Mouse (Mus musculus) heart, postnatal 25 days (tissue): ENCODE data around the gene Wfdc15a. TPM values are rescaled to one million over a fixed set of nuclear protein-coding genes. Genes with fewer than 3 reads are reported as not detected.
"Not testable (repeated sequence)": the region's sequence is repeated elsewhere in the genome, so short reads cannot be mapped to it uniquely, and the experiment has no call there.

Experiments
- DNase-seq: peaks from one replicate; pipeline ENCODE4 v3.0.0; 2022; ENCODE audit warnings: low spot score
- intact Hi-C: fragments of 180-260 bp; cut with DNase I; formaldehyde crosslinking; loops from one replicate; pipeline ENCODE4 v1.15.1; 2025
- total RNA-seq, 2 experiments: library from RNA; stranded (reverse); gene quantifications; 2 replicates each; pipeline ENCODE4 v1.2.3; 2021

The Wfdc15a gene
- not detected for total RNA-seq

- DNase-seq: no peak
- intact Hi-C loops: no loop called here
Measured at GRCm38 (mm10) chr2:164199626-164200327, at the start of gene Wfdc15a. Gene Wfdc15a, minus strand, starts transcription at chr2:164200130.

DNA sequence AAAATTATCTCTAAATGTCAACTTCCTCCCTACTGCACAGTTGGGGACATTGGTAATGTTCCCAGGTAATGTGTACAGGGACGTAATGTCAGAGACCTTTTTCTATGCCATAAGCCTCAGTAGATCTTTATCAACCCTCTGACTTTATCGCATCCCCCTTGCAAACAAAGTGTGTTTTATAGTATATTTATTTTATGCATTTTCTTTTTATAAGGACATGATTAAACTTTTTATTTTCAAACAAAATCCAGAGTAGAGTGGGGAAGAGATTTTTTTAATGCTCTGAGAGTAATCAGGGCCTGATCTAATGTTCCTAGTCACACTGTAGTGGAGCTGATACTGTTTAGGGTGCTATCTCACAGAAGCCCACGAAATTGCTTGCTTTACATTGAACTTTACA is 38.4 kb upstream of the Wfdc15a start, which contains the start of gene Svs2:
Svs2 (minus strand) TSS at position 101 of the 400 bp plus-strand sequence.
- intact Hi-C loops: no loop called here
- no peak for DNase-seq

DNA sequence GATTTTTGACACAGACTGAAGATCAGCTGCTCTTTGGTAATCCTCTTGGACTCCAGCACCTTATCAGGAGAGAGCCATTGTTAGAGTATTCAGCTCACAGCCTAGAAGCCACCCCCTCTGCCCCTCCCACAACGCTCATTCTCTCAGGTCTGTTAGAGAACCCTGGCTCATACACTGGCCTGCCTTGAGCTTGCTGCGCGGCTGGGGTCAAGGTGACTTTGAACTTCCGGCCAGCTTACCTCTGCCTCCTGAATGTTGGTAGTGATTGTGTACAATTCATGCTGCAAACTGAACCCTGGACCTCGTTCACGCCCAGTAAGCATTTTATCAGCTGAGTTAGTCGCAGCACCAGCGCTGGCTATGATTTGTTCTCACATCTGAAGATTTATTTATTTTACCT is 32.7 kb upstream of the Wfdc15a start:
- no peak for DNase-seq
- intact Hi-C loops: no loop called here

DNA sequence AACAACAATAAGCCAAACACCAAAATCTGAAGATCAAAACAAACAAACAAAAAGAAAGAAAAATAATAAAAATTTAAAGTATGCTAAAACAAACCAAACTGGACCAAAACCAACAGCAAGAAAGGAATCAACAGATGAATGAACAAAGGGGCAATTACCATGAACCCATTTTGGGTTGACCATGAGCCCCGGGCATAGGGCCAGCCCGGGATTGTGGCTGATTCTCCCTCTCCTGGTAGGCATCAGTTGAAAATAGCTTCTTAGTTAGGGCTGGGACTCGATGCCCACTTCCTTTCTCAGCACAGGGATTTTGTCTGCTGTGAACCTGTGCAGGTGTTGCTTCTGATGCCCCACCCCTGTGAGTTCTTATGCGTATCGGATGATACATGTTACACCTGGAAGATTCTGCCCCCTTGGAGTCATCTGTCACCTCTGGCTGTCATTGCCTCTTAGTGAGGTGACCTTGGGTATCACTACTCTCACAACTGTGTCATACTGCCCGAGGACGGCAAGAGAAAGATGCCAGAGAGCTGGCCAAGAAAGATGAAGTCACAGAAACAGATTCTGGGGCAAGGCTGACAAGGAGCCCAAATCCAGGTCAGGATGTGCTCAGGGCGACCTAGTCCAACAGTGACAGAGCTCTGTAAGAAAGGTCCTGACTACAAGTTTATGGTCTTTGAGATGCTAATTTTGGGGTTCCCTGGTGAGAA is 28.6 kb upstream of the Wfdc15a start:
- no peak for DNase-seq
- intact Hi-C loops: no loop called here

DNA sequence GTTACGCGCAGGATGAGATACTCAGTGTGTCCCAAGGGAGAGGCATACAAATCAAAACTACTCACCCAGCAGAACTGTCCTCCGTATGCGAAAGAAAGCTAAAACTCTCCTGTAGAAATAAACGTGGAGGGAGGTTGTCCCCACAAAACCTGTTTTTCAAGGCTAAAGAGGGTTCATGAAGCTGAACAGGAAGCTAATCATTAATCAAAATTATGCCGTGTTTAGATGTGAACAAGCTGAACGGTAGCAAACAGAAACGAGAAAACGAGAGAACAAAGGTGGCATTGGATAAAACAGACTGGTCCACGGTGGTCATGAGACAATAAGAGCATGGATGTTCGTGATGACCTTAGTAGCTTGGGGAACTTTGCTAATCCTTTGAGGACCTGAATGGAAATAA is 21.6 kb upstream of the Wfdc15a start, which contains the start of gene Wfdc15b:
Wfdc15b (minus strand) TSS at position 139 of the 400 bp plus-strand sequence.
- DNase-seq: no peak
- intact Hi-C loops: no loop called here

DNA sequence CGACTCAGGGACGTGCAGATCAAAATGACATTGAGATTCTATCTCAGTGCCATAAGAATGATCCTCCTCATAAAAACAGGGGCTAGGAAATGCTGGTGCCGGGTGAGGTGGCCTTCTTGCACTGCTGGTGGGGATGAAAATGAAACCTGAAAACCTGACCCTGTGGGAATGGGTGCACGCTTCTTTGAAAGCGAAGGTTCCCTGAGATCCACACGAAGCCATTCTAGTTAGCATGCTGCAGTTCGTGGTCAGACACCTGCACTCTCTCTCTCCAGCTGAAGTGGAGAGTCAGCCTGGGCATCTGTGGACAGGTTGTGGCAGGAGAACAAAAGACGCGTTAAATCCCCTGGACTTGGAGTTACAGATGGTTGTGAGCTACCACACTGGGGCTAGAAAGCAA is 19.4 kb upstream of the Wfdc15a start:
- no peak for DNase-seq
- intact Hi-C loops: no loop called here

- no peak for DNase-seq
- intact Hi-C loops: no loop called here
Measured at GRCm38 (mm10) chr2:164212711-164213110, 12.8 kb upstream of the Wfdc15a start.

GRCm38 (mm10) chr2:164210892-164211291 is 11.0 kb upstream of the Wfdc15a start:
- intact Hi-C loops: no loop called here
- no peak for DNase-seq

DNA sequence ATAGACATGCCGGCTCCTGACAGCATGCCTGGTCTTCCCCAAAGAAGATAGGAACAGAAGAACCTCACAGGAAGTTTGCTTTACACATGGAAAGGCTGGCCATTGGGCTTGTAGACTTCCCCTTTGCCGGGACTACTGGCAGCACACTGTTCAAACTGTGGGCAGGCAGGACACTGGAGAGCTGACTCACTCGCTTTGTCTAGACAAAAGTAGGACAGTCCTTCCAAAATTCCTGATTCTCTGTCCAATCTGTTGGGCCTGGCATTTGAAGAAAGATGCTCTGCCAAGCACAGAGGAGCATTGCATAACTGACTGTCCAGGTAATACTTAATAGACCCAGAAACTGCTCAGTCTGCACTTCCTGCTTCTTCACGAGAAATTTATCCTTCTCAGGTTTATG is 6.7 kb upstream of the Wfdc15a start:
- no peak for DNase-seq
- intact Hi-C loops: no loop called here

DNA sequence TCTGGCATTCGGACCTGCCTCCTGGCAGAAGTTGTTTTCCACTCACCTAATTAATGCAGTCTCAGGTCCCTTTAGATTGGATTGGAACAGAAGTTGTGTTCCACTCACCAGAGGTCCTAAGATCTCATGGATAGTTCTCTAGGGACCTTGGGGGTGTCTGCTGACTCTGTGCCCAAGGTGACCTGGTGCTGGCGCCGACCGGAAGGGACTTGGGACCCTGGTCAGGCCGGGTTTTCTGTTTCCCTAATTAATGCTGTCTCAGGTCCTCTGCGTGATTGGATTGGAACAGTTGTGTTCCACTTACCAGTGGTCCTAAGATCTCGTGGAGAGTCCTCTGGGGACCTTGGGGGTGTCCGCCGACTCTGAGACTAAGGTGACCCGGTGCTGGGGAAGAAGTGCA is 6.1 kb upstream of the Wfdc15a start:
- DNase-seq, intact Hi-C loops: not testable (repeated sequence)

DNA sequence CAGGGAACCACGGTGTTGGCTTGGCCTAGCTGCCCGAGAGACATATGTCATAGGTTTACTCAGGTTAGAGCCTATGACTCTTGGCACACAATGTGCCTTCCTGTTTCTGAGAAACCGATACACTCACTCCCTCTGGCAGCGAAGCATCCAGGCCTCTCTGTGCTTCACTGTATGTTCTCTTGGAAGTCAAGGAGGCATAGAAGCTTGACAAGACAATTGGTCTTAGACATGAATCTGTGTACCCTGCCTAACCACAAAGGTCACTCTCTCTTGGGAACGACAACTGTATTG is 3.3 kb downstream of the Wfdc15a start:
- intact Hi-C loops: no loop called here
- no peak for DNase-seq

- DNase-seq: no peak
- intact Hi-C loops: no loop called here
Measured at GRCm38 (mm10) chr2:164195971-164196699, 3.8 kb downstream of the Wfdc15a start.

DNA sequence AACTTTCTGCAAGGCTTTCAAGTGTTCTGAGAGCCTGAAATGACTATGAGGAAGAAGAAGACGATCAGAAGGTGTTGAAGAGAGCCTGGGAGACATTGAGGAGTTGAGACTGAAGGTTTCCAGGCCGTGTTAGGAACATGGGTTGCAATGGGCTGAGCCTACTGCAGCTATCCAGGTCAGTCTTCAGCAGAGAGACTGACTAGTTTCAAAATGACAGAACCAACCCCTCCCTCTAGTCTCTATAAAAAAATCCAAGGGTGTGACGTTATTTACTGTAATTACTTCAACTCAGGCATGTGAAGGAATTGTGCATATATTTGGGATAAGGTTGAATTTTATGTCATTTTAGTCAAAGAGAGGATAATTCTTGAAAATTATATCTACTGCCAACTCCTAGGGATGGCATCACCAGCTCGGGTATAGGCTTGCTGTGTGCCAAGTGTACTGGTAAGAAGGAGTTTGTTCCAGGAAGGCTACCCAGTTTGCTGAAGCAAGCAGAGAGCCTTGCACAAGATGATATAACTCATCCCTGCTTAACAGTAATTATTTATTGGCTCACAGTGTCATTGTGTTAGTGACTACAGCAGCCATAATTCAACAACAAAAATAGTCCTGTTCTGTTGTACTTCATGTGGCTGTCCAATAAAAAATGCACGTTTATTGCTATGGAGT is 4.8 kb downstream of the Wfdc15a start:
- no peak for DNase-seq

DNA sequence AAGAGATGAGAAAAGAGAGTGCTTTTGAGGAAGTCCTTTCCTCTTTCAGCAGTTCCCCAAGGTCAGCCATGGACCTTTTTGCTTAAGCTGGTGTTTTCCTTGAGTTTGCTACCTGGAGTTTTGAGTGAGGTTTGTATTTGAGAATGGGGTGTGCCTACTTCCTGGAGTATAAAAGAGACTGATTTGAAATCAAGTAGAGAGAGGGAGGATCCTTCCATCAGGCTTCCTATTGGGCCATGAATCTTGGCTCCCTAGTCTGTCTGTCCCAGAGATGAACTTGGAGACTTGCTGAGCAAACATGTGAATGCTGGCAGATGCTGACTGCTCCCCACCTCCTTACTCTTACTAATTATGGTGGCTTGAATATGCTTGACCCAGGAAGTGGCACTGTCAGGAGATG is 7.7 kb downstream of the Wfdc15a start:
- intact Hi-C loops: no loop called here
- DNase-seq: no peak

More for the DNA sequence above, 4.8 kb downstream of the Wfdc15a start:
- intact Hi-C loops: no loop called here

DNA sequence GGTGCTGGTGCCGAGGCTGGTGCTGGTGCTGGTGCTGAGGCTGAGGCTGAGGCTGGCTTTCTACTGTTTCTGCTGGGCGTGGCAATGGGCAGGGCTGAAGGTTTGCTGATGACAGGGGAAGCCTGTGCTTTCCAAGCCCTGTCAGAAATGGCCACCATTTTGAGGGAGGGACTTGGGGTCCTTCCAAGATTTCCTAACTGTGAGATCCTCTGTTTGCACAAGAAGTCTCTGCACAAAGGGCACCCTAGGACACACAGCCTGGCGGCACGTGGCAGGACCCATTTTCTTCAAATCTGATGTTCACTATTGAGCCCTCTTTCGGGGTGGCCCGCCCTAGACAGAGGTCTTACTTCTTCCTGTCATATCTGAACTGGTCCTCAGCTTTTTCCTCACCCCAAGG is 9.4 kb downstream of the Wfdc15a start, which contains the start of gene Wfdc12:
Wfdc12 (minus strand) TSS at position 33 of the 400 bp plus-strand sequence.
- DNase-seq: no peak
- intact Hi-C loops: no loop called here

GRCm38 (mm10) chr2:164188722-164189121 is 11.2 kb downstream of the Wfdc15a start:
- no peak for DNase-seq
- intact Hi-C loops: no loop called here

- no peak for DNase-seq
- intact Hi-C loops: no loop called here
Measured at GRCm38 (mm10) chr2:164184145-164184719, 15.7 kb downstream of the Wfdc15a start.

- intact Hi-C loops: no loop called here
- DNase-seq: no peak
Measured at GRCm38 (mm10) chr2:164183340-164183739, 16.6 kb downstream of the Wfdc15a start.

- intact Hi-C loops: no loop called here
Measured at GRCm38 (mm10) chr2:164182692-164183255, 17.2 kb downstream of the Wfdc15a start, which contains the start of gene Wfdc5. Gene Wfdc5, minus strand, starts transcription at chr2:164182742.

DNA sequence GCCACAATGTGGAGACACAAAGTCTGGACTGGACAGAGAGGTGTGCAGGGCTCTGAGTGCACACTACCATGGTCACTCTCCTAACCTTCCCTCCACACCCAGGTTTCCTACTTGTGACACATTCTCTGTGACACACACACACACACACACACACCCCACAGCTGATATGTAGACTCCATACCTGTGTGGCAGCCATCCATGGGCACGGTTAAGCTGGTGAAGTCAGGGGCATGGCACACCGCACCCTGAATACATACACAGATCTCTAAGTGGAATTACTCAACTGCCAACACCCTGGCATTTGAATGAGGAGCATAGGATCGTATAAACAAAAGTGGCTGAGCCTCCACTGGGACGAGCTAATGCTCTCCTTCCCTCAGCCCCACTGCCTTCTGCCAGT is 19.2 kb downstream of the Wfdc15a start:
- no peak for DNase-seq
- intact Hi-C loops: loop anchor here (2.0 kb wide), 2 partner anchors 46 to 78 kb away; no protein-coding TSS in a partner anchor

More at GRCm38 (mm10) chr2:164182692-164183255, 17.2 kb downstream of the Wfdc15a start, which contains the start of gene Wfdc5:
- DNase-seq: no peak
